Mouse (Mus musculus): ENCODE measurements at regions not wholly inside any gene's neighbourhood (a gene's known extent, or its start where the extent isn't known, plus 50 kb on each side); places are given as distances from the start of the nearest gene placed in this dataset.
"Not testable (repeated sequence)": the region's sequence is repeated elsewhere in the genome, so short reads cannot be mapped to it uniquely, and the experiment has no call there.

GRCm38 (mm10) chr14:53547365-53547764 lies 706.5 kb downstream of the Dad1 start:
- TF ChIP-seq POLR2A (IDR thresholded peaks at IDR 0.05; ENCODE audit: borderline replicate concordance, extremely low read depth, low read depth, low read length); CTCF (IDR thresholded peaks at IDR 0.05; ENCODE audit: insufficient read depth, low read length): not testable (repeated sequence)
